Mouse (Mus musculus): ENCODE results near the gene Myo9a.

GRCm38 (mm10) chr9:59948691-59949250 is 198.1 kb downstream of the Myo9a start:
- no peak for TF ChIP-seq CTCF (IDR thresholded peaks at IDR 0.05; ENCODE audit: borderline replicate concordance, control insufficient read depth, extremely low read depth, insufficient read depth, low read length, poor library complexity)
- TF ChIP-seq POLR2A (IDR thresholded peaks at IDR 0.05; ENCODE audit: control insufficient read depth, extremely low read depth, insufficient read depth, low read length, poor library complexity), result no peak

Data from thymus, adult 2 months (tissue).